Mouse (Mus musculus): ENCODE data around the gene Svep1. TPM values are rescaled to one million over a fixed set of nuclear protein-coding genes. Genes with fewer than 3 reads are reported as not detected.

Svep1 gene
- total RNA-seq (2015) (0.02 TPM in 1 of 2 replicates, not detected in the other), total RNA-seq (2017) (not detected in 2 replicates)

DNA sequence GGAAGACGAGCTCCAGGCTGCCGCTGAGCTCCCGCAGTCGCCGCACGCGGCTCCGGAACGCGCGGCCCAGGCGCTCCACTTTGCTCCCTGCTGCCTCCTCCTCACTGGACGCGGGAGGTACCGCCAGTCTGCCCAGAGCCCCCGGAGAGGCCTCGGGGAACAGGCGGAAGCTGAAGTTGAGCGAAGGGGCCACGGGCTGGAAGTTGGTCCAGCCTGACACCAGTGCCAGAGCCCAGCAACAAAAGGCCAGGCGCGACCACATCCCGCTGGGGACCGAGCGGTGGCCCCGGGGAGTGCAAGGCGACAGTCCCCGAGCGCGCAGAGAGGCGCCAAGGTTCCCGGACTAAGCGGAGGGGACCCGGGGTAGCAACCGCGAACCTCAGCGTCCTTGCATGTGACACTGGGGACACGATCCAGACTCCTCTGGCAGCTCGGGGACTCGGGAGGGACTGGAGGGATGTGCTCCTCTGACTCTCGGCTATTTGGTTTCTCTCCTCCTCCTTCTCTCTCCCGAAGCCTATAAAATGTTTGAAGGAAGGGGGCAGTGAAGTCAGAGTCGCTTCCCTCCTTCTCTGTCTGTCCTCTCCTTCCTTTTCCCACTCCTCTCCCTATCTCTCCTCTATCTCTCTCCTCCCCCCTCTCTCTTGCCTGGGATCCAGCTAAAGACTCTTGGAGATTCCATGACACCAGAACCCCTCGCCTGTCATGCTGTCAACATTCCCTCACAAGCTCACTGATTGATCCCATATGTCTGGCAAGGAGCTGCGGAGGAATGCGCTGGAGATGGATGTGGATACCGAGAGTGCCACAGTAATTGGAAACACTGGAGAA lies at the start of gene Svep1:
Gene Svep1, minus strand, starts transcription at position 745 of the 831 bp plus-strand sequence.
- ATAC-seq (replicated peaks; ENCODE audit: poor library complexity), result peak; percentile 54

DNA sequence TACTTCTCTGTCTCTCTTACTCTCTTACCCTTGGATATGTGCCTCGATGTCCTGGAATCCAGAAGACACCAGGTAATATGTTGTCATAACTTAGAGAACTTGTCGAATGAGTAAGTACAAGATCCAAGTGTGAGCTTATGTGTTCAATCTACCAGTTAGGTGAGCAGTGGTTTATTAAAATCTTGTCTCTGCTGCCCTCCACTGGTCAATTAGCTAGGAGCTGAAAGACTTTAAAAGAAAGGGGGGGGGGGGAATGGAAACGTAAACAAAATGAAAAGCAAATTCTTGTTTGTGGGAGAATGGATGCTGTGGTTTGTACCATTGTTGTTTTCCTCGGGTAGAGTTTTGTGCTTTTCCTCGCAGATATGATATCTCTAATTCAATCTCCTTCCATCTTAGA lies 46.8 kb upstream of the Svep1 start:
- ATAC-seq (replicated peaks; ENCODE audit: poor library complexity), result peak; percentile 44; the same call in 1 of the 2 replicates

DNA sequence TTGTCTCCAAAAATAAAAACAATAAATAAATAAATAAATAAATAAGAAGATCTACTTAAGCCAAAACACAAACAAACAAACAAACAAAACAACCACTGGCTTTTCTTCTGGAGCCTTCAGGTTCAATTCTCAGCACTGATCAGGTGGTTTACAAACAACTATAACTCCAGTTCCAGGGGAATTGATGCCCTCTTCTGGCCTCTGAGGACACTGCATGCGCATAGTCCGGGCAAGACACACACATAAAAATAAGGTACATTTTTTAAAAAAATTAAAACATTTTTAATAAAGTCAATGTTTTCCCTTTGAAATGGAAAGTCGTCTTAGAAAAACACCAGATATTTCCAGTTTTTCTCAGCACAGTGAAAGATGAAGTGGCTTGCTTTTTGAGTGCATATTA lies 45.7 kb upstream of the Svep1 start:
- ATAC-seq (replicated peaks; ENCODE audit: poor library complexity), result 0 out of 2 replicates have a peak, but pooled peaks have one; percentile 34

DNA sequence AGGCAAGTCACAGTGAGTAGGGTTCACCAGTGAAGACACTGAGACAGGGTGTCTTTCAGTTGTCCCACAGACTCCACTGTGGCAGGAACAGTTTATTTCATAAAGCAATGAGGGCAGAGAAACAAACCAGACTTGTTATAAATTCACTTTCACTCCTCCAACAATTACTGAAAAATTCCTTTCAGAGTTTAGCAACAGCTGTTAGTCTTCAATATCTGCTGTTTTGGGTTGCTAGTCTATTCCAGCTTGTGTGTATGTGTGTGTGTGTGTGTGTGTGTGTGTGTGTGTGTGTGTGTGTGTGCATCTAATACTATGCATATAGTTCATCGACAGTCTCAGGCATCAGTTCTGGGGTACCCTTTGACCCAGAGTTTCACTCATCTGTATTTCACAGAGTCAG lies 38.9 kb upstream of the Svep1 start:
- no peak for ATAC-seq (replicated peaks; ENCODE audit: poor library complexity)

DNA sequence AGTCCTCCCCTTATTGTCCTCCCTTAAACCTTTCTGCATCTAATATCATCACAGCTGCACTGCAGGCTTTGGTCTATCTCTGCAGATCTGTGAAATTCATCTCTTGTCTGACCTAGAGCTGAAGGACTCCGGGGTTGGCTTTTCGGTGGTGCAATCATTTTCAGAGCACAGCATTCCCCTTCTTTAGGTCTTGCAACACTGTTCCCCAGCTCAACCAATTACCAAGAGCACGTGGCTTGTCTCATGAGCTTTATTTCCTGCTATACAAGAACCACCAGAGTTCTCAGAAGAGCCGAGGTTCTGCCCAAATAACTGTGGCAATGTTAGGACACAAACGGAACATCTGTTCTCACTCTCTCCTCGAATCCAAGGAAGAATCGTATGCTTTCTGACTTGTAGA lies 33.8 kb upstream of the Svep1 start:
- peak; percentile 75 for ATAC-seq (replicated peaks; ENCODE audit: poor library complexity)

DNA sequence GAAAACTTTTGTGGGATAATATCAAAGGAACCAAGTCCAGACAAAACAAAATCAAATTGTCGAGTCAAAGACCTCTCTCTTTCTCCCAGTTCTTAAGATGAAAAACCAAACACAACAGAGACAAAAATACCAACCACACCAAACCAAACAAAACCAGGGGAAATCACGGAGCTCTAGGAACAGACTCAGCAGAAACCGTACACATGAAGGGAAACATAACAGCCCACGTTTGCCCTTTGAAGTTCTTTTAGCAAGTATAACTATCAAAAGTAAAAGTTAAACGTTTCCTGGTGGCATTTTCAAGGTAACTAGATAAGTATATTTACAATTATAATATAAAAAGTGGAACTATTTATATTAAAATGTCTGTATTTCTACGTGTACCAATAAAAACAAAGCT lies 29.2 kb upstream of the Svep1 start:
- ATAC-seq (replicated peaks; ENCODE audit: poor library complexity), result no peak

DNA sequence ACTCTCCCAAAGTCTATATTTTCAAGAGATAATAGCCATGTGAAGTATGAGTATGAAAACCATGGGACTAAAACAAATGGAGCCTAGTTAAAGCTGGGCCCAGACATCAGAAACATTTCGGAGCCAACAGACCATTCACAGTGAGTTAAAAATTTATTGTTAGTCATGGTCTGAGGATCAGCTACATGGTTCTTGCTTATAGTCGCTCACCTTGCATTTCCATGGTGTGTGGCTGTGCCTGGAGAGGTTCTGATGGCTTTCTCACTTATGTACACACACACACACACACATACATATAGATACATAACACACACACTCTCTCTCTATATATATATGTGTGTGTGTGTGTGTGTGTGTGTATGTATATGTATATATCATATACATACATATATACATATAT lies 16.8 kb upstream of the Svep1 start:
- no peak for ATAC-seq (replicated peaks; ENCODE audit: poor library complexity)

DNA sequence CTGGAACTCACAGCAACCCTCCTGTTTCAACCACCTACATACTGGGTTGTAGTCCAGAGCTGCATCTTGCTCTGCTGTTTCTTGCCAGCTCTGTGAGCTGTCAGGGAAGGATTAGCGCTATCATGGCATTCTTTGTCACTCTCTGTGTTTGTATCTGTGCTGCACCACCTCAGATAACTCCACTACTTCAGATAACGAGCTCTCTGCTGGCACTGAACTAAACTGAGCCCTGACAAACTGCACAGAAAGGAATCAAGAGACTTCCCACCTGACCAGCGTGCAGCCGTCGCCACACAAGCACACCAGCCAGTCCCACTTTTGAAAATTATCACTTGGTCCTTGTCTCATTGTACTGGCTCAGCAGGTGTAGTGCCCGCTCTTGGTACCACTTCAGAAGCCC lies 4.7 kb upstream of the Svep1 start:
- peak; percentile 95 for ATAC-seq (replicated peaks; ENCODE audit: poor library complexity)

DNA sequence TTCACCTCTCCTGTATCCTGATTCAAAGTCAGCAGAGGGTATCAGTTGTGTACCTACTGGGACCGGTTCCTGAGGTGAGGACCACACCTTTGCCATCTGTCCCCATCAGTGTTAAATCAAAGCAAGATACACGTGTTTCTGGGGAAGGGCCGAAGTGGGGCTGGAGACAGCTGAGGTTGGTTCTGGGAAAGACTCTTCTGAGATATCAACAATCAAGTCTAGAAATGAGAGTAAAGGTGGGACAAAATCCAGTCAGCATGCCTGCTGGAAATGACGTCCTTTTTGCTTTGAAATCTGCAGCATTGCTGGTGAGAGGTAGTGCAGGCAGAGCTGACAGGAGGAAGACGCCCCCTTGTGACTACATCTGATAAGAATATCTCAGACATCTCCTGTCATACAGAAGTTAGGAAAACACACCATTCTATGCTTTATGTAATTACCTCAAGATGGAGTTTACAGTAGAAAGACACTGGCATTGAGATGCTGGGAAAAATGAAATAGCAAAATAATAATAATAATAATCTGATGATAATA lies 4.0 kb upstream of the Svep1 start:
- ATAC-seq (replicated peaks; ENCODE audit: poor library complexity), result no peak

DNA sequence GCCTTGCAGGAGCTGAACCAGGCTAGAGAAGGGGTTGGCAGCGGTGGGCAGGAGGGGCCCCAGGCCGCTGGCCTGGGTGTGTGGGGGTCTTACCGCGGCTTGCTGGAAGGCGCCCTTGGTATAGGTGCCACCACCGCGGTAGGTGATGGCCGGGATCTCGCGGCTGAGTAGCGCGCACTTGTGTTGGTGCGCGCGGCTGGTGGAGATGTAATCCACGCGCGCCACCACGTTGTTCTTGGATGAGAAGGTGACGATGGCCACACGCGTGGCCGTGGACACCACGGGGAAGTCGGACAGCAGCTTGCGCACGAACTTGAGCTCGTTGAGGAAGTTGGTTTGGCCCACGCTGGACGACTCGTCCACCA lies 927 bp downstream of the Svep1 start:
- ATAC-seq (replicated peaks; ENCODE audit: poor library complexity), result peak; percentile 31

DNA sequence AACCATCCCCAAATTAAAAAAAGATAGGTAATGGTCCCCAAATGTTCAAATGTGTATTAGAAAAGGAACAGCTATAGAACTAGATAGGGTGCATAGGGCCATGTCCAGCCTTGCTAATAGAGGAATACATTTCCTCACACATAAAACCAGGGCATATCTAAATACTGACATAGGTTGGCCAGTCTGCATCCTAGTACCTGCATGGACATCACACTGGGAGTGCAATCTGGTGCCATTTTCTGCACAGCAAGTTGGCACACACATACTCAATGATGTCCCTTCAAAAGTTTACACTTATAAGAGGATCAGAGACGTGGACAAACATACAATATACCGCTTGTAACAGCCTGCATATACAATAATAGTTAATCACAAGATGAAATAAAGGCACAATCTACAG lies 5.0 kb downstream of the Svep1 start:
- no peak for ATAC-seq (replicated peaks; ENCODE audit: poor library complexity)

DNA sequence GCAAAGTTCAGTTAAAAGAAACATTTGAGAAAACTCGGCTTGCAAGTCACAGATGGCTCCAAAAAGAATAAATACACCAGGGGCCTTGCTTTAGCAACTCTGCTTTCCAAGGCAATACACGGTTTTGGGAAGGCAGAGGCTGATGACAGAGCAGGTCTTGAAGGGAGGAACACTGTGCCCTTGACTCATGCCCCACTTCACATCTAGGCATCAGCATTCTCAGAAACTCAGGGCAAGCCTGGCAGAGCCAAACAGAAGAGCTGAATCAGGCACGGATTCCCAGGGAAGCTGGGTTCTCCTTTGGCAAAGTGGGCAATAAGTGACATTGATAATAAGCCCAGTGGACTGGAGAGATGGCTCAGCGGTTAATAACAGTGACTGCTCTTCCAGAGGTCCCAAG lies 5.8 kb downstream of the Svep1 start:
- no peak for ATAC-seq (replicated peaks; ENCODE audit: poor library complexity)

DNA sequence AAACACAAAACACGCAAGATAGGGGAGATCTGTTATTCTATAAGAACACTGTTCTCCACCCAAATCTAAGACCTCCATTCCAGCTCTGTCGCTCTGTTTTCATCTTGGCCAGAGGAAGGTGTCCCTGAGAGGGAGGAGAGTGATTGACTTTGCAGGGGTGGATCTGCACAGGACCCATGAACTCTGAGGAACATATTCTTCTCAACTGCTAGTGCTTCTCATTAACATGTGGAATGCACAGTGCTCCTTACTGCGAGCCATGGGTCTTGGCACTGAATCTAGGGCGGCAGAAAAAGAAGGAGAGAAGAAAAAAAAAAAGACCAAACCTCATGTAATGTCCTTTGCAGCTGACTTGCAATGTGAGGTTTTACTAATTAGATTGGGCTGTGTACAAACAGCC lies 9.4 kb downstream of the Svep1 start:
- ATAC-seq (replicated peaks; ENCODE audit: poor library complexity), result no peak

DNA sequence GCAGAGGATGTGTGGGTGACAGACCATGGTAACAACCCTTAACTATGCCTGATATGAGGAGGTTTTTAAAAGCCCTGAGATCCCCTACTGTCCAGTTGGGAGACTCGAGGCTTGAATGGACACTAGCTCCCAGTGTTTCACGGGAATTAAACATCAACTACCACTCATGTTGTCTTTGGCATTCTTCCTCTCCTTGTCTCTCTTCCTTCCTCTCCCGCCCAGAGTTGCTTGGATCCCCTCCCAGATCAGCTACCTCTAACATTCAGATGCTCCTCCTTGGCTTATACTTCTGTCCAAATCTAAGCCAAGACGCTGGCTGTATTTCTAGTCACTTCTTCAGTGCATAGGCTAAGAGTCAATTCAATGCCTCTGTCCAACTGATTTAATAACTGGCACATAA lies 9.9 kb downstream of the Svep1 start:
- no peak for ATAC-seq (replicated peaks; ENCODE audit: poor library complexity)

DNA sequence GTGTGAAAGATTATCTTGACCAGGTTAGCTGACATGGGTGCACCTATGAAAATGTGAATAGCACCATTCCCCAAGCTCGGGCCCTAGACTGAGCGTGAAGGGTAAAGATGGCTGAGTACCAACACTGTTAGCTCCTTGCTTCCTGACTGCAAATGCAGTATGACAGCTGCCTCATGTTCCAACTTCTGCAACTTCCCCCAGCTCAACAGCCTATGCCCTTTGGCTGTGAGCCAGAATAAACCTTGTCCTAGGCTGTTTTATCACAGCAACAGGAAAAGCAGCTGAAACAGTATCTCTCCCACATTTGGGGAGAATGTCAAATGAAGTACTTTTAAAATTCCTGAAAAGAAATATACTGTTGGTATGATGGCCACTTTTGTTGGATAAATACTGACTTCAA lies 10.7 kb downstream of the Svep1 start:
- no peak for ATAC-seq (replicated peaks; ENCODE audit: poor library complexity)

DNA sequence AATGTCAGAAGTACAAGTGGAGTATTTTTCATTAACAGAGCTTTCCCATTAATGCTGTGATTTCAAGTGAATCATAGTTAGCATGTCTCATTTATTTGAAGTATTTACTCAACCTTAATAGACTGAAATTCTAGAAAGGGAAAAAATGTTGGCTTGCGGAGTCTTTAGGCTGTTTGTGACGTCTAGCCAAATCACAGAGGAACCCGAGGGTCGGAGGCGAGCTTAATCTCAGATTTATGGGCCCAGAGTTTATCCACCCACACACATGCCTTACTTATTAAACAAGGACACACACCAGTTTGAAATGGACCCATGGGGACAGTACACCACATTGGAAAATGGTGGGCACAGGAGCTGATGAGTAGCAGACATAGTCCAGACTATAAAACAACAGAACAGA lies 17.4 kb downstream of the Svep1 start:
- ATAC-seq (replicated peaks; ENCODE audit: poor library complexity), result no peak

DNA sequence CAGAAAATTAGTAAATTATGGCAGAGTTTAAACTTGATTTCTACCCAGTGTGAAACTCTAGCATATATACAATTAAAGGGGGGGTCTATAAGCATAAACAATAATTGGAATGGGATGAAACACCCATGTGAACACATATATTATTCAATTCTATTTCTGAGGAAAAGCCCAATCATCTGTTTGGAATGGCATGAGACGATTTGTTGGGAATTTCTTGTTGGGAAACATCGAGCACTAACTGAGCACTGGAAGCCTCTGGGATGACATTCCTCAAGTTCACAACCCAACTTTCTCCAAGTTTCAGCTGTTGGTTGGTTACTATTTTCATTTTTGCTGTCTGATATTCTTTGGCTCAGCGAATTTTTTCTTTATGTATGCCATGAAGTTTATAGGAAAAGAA lies 21.3 kb downstream of the Svep1 start:
- no peak for ATAC-seq (replicated peaks; ENCODE audit: poor library complexity)

DNA sequence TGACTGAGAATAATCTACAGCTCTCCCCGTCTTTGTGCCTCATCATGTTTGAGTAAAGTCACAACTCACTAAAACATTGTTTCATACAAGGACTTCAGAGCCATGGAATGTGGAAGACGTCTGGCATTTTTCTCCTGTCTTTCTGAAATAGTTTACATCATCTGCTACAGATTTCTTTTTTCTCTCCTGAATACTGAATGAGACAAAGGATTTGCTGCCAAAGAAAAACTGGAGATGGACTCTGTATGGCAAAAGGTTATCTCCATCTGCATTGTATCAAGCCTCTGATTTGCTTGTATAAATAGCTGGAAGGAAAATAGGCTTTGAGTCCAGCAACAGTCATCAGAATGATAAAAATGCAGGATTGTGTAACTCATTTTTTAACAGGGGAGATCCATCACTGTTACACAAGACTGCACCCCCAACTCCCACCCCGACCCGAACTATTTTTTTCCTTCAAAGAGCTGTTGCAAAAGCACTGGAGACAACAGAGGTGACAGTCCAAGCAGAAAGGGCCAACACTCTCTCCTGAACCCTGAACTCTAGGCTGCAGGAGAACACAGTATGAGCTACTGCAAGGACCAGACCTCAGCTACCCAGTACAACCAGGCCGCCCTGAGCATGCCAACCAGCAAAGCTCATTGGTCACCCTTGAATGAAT lies 21.8 kb downstream of the Svep1 start:
- no peak for ATAC-seq (replicated peaks; ENCODE audit: poor library complexity)

DNA sequence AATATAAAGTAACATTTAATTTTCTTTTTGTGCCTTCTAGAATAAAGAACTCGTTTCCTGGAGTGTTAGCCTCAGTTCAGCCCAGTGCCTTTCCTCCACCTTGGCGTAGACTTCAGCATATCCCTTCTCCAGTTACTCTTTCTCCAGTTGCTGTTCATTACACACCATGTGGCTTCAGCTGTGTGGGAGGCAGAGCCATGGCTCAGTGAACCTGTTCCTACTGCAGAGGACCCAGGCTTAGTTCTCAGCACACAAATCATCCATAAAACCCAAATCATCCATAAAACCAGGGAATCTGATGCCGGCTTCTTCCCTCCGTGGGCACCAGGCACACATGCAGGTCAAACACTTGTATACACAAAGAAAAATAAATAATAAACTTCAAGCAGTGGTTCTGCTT lies 22.8 kb downstream of the Svep1 start:
- no peak for ATAC-seq (replicated peaks; ENCODE audit: poor library complexity)

DNA sequence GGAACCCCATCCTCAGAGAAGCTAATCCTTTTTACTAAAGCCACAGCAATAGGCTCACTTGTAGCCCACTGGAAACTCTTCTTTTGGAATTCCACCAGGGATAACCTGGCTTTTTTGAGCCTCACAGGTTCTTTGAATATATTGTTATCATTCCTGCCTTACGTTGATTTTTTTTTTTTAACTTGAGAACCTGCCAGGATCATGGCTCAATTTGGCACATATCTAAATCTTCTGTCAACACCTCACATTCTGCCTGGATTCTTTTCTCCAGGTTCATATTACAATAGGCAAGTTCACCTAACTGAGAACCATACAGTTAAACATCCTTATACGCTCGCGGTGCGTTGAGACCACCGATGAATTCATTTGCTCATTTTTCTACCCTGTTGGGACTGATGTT lies 28.2 kb downstream of the Svep1 start:
- ATAC-seq (replicated peaks; ENCODE audit: poor library complexity), result no peak

DNA sequence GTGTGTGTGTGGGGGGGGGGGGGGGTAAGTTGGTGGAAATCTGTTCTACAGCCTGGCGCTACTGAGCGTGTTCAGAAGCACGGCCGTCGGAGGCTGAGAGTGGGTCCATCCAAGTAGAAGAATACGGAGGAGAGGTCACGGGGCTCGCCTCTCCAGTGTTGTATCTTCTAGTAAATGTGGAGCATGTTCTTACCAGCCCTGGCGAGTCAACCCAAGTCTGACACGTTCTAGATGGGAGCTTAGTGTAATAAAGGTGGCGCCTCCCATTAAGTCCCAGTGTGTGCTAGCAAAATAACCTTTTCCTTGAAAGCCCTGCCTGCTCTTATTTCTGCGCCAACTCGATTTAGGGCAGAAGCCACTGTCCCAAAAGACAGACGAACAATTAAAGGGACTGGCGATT lies 29.4 kb downstream of the Svep1 start:
- ATAC-seq (replicated peaks; ENCODE audit: poor library complexity), result no peak

DNA sequence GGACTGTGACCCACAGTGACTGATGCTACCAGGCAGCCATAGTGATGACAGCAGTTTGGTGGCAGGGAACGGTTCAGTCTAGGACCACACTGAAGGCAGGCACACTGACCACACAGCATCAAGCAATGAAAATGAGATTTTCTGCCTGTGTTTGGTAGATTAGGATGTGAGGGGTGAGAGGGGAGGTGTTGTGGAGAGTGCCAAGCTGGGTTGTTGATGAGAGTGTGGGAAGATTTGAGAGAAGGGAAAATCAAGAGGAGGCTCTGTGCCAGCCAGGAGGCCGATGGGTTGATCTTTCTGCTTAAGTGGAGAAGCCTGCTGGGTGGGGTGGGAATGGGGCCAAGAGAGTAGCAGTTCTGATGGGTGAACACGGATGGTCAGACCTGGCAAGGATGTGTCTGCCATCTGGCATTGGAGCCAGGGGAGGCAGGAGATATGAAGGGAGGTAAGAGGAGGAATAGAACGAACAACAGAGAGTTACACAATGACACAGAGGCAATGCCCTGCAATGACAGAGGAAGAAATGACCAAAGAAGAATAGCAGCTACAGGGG lies 32.1 kb downstream of the Svep1 start:
- ATAC-seq (replicated peaks; ENCODE audit: poor library complexity), result no peak

Data from megakaryocyte progenitor cell, adult 5-6 weeks (primary cell).